Mouse (Mus musculus): ENCODE data around the gene Akt2.

Akt2 gene

GRCm38 (mm10) chr7:27657824-27658395, 66.6 kb downstream of the Akt2 start:
- TF ChIP-seq GATA4 (IDR thresholded peaks at IDR 0.05; ENCODE audit: insufficient replicate concordance, low read length) = no peak

DNA sequence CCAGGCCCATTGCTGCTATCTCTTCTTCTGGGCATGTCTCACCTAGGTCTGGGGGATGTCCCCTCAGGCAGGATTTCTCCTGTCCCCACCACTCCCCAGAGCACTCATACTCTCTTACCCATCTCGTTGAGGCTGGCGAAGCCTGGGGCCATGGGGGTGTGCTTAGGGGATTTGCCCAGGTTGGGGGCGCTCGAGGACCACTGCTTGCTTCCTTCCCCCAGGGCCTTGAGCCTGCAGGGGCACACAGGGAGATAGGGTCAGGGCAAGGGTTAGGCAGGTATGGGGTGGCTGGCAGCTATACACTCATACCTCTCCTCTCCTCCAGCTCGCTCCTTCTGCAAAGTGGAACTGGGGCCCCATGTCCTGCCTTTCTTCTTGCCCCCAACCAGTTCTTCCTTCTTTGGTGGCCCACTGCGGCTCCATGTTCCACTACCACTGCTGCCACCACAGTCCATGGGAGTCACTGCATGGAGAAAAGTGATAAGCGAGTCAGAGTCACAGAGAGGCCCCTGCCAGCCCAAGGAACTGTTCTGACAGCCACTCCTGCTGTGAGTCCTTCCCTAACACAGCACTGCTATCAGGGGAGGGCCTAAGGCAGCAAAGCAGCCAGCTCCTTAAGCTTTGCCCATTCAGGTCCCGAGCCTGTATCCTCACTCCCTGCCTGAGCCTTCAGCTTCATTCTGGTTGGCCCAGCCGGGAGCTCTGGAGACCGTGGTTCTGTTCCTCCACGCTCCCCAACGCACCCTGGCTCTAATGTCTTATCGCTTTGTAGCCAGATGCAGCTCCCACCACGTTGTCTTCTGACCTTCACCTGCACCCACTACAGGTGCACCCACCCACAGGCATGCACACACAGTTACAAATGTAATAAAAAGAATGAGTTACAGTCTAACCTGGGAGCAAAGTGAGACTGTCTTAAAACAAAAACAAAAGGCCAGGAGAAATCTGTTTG, 67.6 kb downstream of the Akt2 start:
- no peak for TF ChIP-seq GATA4 (IDR thresholded peaks at IDR 0.05; ENCODE audit: insufficient replicate concordance, low read length)

- no peak for TF ChIP-seq GATA4 (IDR thresholded peaks at IDR 0.05; ENCODE audit: insufficient replicate concordance, low read length)
These were observed 70.7 kb downstream of the Akt2 start for GRCm38 (mm10) chr7:27662038-27662437.

DNA sequence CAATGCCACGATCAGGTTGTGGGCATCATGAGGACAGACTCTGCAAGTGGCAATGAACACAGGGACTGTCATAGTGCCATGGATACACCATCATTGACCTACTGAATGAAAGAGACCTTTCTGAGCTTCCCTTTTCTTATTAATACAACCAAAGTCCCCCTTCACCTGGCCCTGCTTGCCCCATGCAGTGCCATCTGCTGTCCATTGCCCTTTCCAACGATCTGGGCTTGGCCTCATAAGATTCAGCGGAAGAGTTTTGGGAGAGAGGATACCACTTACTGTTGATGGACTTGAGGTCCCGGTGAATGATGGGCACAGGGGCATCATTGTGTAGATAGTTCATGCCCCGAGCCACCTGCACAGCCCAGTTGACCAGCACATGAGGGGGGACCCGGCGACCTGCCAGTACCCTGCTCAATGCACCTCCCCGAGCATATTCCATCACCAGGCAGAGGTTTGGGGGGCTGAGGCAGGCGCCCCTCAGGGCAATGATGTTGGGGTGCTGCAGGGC, 81.8 kb downstream of the Akt2 start:
- TF ChIP-seq GATA4 (IDR thresholded peaks at IDR 0.05; ENCODE audit: insufficient replicate concordance, low read length) = no peak

DNA sequence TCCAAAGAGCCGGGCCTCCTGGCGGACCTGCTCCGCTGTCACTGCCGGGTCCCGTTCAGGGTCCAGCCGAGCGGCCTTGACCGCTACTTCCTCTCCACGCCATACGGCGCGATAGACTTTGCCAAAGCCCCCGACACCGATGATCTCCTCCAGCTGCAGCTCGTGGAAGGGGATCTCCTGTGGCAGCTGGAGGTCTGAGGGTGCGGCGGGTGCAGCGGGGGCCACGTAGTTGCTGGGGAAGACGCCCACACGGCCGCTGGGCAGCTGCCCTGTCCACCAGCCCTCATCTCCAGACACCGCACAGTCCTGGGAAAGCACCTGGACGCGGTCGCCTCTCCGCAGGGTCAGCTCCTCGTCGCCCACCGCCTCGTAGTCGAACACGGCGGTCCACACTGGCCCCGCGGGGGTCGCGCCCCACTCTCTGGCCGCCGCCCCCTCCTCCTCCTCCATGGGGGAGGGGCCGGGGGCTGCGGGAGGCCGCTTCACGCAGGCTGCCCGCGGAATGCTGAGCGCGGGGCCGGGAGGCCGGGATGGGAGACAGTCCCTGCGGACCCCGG, 82.3 kb downstream of the Akt2 start:
- TF ChIP-seq GATA4 (IDR thresholded peaks at IDR 0.05; ENCODE audit: insufficient replicate concordance, low read length) = no peak

DNA sequence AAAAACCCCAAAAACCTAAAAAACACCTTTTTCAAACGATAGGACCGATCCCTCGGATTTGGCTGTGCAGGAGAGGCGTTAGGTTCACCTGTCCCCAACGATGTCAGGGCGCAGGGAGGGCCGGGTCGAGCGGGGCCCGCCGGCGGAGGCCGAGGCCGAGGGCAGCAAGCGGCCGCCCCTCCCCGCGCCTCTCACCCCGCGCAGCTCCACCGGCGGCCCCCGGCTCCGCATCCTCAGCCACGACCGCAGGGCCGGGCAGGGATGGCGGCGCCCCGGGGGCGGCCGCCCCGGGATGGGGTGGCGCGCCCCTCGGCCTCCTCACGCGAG, 82.8 kb downstream of the Akt2 start:
- no peak for TF ChIP-seq GATA4 (IDR thresholded peaks at IDR 0.05; ENCODE audit: insufficient replicate concordance, low read length)

GRCm38 (mm10) chr7:27674522-27675221, 83.3 kb downstream of the Akt2 start, which contains the start of gene Map3k10:
TSS of gene Map3k10 (minus strand) at chr7:27674598.
- TF ChIP-seq GATA4 (IDR thresholded peaks at IDR 0.05; ENCODE audit: insufficient replicate concordance, low read length) = peak; percentile 50; the same call in 1 of the 2 replicates

DNA sequence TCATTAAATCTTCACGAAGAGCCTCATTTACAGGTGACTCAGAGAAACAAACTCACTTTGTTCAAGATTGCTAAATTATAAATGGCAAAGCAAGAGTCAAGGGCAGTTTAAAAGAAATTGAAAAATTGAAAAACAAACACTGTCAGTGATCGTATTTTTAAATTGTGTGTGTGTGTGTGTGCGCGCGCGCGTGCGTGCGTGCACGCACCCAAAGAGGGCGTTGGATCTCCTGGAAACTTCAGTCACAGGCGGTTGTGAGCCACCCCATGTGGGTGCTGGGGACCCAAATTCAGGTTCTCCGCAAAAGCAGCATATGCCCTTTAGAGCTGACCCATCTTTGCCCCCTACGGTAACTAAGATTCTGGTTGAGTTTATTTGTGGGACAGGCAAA, 83.9 kb downstream of the Akt2 start:
- TF ChIP-seq GATA4 (IDR thresholded peaks at IDR 0.05; ENCODE audit: insufficient replicate concordance, low read length) = no peak

GRCm38 (mm10) chr7:27683218-27683617, 91.9 kb downstream of the Akt2 start:
- TF ChIP-seq GATA4 (IDR thresholded peaks at IDR 0.05; ENCODE audit: insufficient replicate concordance, low read length) = no peak

DNA sequence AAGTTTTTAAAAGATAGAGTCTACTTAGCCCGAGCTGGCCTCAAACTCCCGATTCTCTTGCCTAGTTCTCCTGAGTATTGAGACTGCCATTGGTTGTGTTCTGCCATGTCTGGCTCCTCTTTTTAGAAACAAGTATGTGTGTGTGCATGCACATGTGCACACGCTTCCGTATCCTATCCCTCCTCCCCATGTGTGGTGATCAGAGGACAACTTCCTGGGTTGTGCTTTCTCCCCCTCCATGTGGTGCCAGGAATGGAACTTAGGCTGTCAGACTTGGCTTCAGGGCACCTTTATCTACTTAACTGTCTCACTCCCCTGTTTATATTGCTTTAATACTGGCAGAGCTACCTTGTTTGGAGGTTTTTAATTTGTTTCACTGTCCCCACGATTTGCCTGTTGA, 93.9 kb downstream of the Akt2 start:
- no peak for TF ChIP-seq GATA4 (IDR thresholded peaks at IDR 0.05; ENCODE audit: insufficient replicate concordance, low read length)

GRCm38 (mm10) chr7:27685681-27686080, 94.3 kb downstream of the Akt2 start:
- TF ChIP-seq GATA4 (IDR thresholded peaks at IDR 0.05; ENCODE audit: insufficient replicate concordance, low read length) = no peak

DNA sequence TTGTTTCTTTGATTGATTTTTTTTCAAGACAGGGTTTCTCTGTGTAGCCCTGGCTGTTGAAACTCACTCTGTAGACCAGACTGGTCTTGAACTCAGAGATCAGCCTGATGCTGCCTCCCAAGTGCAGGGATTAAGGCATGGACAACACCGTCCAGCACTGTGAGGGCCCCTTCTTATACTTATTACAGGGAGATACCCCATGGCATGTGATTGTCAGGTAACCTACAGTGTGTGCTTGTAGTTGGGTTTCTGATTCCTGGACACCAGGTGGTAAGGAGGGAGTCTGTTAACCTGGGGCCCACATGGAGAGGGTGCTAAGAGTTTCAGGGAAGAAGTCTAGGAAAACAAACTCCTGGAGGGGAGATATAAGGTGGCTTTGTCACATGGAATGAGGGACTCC, 95.7 kb downstream of the Akt2 start:
- TF ChIP-seq GATA4 (IDR thresholded peaks at IDR 0.05; ENCODE audit: insufficient replicate concordance, low read length) = no peak

GRCm38 (mm10) chr7:27687836-27688235, 96.5 kb downstream of the Akt2 start:
- no peak for TF ChIP-seq GATA4 (IDR thresholded peaks at IDR 0.05; ENCODE audit: insufficient replicate concordance, low read length)

DNA sequence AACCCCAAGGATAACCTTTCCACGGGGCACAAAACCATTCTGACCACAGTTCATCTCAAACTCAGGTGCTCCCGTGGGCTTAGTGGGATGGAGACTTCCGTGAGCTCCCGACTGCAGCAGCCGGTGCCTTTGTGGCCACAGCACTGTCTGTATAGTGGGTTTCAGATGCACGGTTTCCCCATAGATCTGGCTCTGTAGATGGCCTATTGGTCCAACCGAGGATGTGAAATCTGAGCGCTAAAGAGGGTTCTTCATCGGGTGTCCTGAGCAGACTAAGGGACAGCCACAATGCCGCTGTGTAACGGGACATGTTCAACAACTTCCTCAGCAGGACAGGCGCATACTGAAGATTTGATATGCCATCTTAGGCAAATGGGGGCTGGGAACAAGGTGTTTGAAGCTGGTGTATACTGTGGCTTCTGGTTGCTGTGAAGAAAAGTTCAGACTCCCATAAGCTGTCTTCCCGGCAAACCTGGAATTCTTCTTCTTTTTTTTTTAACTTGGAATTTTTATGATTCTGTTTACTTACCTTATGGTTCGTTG, 97.0 kb downstream of the Akt2 start:
- TF ChIP-seq GATA4 (IDR thresholded peaks at IDR 0.05; ENCODE audit: insufficient replicate concordance, low read length) = no peak

Data from liver, adult (tissue).